Mouse (Mus musculus) erythroblast, embryonic 14.5 days (primary cell): Measurements from ENCODE around the gene Hnrnpab.

ENCODE experiments used
- GATA1 ChIP-seq: IDR thresholded peaks from 2 replicates; pipeline ENCODE4 v1.6.1; 2012; ENCODE audit warnings: low read length, inconsistent platforms, mixed read lengths
- TAL1 ChIP-seq: IDR thresholded peaks from 3 replicates; pipeline ENCODE4 v1.6.1; 2012; ENCODE audit warnings: low read length, inconsistent platforms, mixed read lengths

GRCm38 (mm10) chr11:51646245-51646644 is 39.6 kb upstream of the Hnrnpab start:
- TF ChIP-seq GATA1, result no peak
- no peak for TF ChIP-seq TAL1
